Mouse (Mus musculus): Measurements from ENCODE around the gene Hs2st1. TPM values are rescaled to one million over a fixed set of nuclear protein-coding genes. Genes with fewer than 3 reads are reported as not detected.

Hs2st1 gene
- polyA plus RNA-seq, 1 experiment from 2014 or later = 16.9 TPM

GRCm38 (mm10) chr3:144537078-144537855 is 32.7 kb downstream of the Hs2st1 start:
- Histone ChIP-seq H3K9me3 (ENCODE audit: control insufficient read depth, low read length) (no peaks in the 10 kb centered on the region), H3K27me3 (ENCODE audit: control insufficient read depth, insufficient read depth, low read length) (no peaks in the 10 kb centered on the region), H3K4me1 (ENCODE audit: control insufficient read depth, insufficient read depth, low read length) (no peaks in the 10 kb centered on the region), H3K4me2 (replicated peaks; ENCODE audit: low read depth, low read length) (no peak overlapping the region), H3K4me3 (ENCODE audit: low read length) (no peak overlapping the region), H3K36me3 (ENCODE audit: control insufficient read depth, insufficient read depth, low read length) (no peaks in the 10 kb centered on the region), H3K9ac (ENCODE audit: low read depth, low read length) (no peak overlapping the region), H3K27ac (ENCODE audit: low read depth, low read length) (no peak overlapping the region)
- whole genome bisulfite sequencing = 82% methylated on average over 7 of the region's 7 CpGs
- ATAC-seq (ENCODE audit: low FRiP score, low TSS enrichment) = no peak

- H3K9ac ChIP-seq (ENCODE audit: low read depth, low read length) = no peak overlapping the region
- no peak overlapping the region for H3K4me3 ChIP-seq (ENCODE audit: low read length)
- no peaks in the 10 kb centered on the region for H3K36me3 ChIP-seq (ENCODE audit: control insufficient read depth, insufficient read depth, low read length)
- no peak overlapping the region for H3K4me2 ChIP-seq (replicated peaks; ENCODE audit: low read depth, low read length)
- H3K9me3 ChIP-seq (ENCODE audit: control insufficient read depth, low read length) = no peaks in the 10 kb centered on the region
- H3K27ac ChIP-seq (ENCODE audit: low read depth, low read length) = no peak overlapping the region
- H3K4me1 ChIP-seq (ENCODE audit: control insufficient read depth, insufficient read depth, low read length) = peaks cover 5% of the 10 kb centered on the region; the same call in 1 of the 2 replicates
- no peaks in the 10 kb centered on the region for H3K27me3 ChIP-seq (ENCODE audit: control insufficient read depth, insufficient read depth, low read length)
- ATAC-seq (ENCODE audit: low FRiP score, low TSS enrichment) = no peak
- WGBS = 95% methylated on average over 4 of the region's 4 CpGs
Measured at GRCm38 (mm10) chr3:144535056-144535455, 34.9 kb downstream of the Hs2st1 start.

GRCm38 (mm10) chr3:144531023-144531422 is 39.0 kb downstream of the Hs2st1 start:
- Histone ChIP-seq H3K4me3 (ENCODE audit: low read length) (no peak overlapping the region), H3K9ac (ENCODE audit: low read depth, low read length) (no peak overlapping the region)
- ATAC-seq (ENCODE audit: low FRiP score, low TSS enrichment) = no peak

GRCm38 (mm10) chr3:144527918-144528317 is 42.1 kb downstream of the Hs2st1 start:
- H3K27me3 ChIP-seq (ENCODE audit: control insufficient read depth, insufficient read depth, low read length) = no peaks in the 10 kb centered on the region
- ATAC-seq (ENCODE audit: low FRiP score, low TSS enrichment) = no peak
- H3K9me3 ChIP-seq (ENCODE audit: control insufficient read depth, low read length) = no peaks in the 10 kb centered on the region
- H3K4me2 ChIP-seq (replicated peaks; ENCODE audit: low read depth, low read length) = no peak overlapping the region
- H3K9ac ChIP-seq (ENCODE audit: low read depth, low read length) = no peak overlapping the region
- H3K36me3 ChIP-seq (ENCODE audit: control insufficient read depth, insufficient read depth, low read length) = no peaks in the 10 kb centered on the region
- no peak overlapping the region for H3K27ac ChIP-seq (ENCODE audit: low read depth, low read length)
- whole genome bisulfite sequencing = 92% methylated on average over 7 of the region's 7 CpGs
- peaks cover 6% of the 10 kb centered on the region; the same call in 1 of the 2 replicates for H3K4me1 ChIP-seq (ENCODE audit: control insufficient read depth, insufficient read depth, low read length)
- H3K4me3 ChIP-seq (ENCODE audit: low read length) = no peak overlapping the region

More at GRCm38 (mm10) chr3:144531023-144531422, 39.0 kb downstream of the Hs2st1 start:
- Histone ChIP-seq H3K27me3 (ENCODE audit: control insufficient read depth, insufficient read depth, low read length) (no peaks in the 10 kb centered on the region), H3K27ac (ENCODE audit: low read depth, low read length) (no peak overlapping the region), H3K36me3 (ENCODE audit: control insufficient read depth, insufficient read depth, low read length) (no peaks in the 10 kb centered on the region), H3K4me2 (replicated peaks; ENCODE audit: low read depth, low read length) (no peak overlapping the region), H3K4me1 (ENCODE audit: control insufficient read depth, insufficient read depth, low read length) (peaks cover 6% of the 10 kb centered on the region; the same call in 1 of the 2 replicates), H3K9me3 (ENCODE audit: control insufficient read depth, low read length) (no peaks in the 10 kb centered on the region)
- 41% methylated on average over 5 of the region's 5 CpGs for WGBS

- no peaks in the 10 kb centered on the region for H3K27me3 ChIP-seq (ENCODE audit: control insufficient read depth, insufficient read depth, low read length)
- H3K4me3 ChIP-seq (ENCODE audit: low read length) = no peak overlapping the region
- no peak overlapping the region for H3K27ac ChIP-seq (ENCODE audit: low read depth, low read length)
- H3K4me1 ChIP-seq (ENCODE audit: control insufficient read depth, insufficient read depth, low read length) = no peaks in the 10 kb centered on the region; the same call in 1 of the 2 replicates
- H3K9me3 ChIP-seq (ENCODE audit: control insufficient read depth, low read length) = no peaks in the 10 kb centered on the region
- 44% methylated on average over 10 of the region's 10 CpGs for WGBS
- no peak overlapping the region for H3K9ac ChIP-seq (ENCODE audit: low read depth, low read length)
- H3K4me2 ChIP-seq (replicated peaks; ENCODE audit: low read depth, low read length) = no peak overlapping the region
- no peaks in the 10 kb centered on the region for H3K36me3 ChIP-seq (ENCODE audit: control insufficient read depth, insufficient read depth, low read length)
- no peak for ATAC-seq (ENCODE audit: low FRiP score, low TSS enrichment)
Measured at GRCm38 (mm10) chr3:144519581-144520272, 50.3 kb downstream of the Hs2st1 start.

GRCm38 (mm10) chr3:144518917-144519316 is 51.1 kb downstream of the Hs2st1 start:
- WGBS = 13% methylated on average over 5 of the region's 5 CpGs
- Histone ChIP-seq H3K9ac (ENCODE audit: low read depth, low read length) (no peak overlapping the region), H3K36me3 (ENCODE audit: control insufficient read depth, insufficient read depth, low read length) (no peaks in the 10 kb centered on the region), H3K27ac (ENCODE audit: low read depth, low read length) (no peak overlapping the region), H3K4me1 (ENCODE audit: control insufficient read depth, insufficient read depth, low read length) (no peaks in the 10 kb centered on the region; the same call in 1 of the 2 replicates), H3K4me3 (ENCODE audit: low read length) (no peak overlapping the region), H3K4me2 (replicated peaks; ENCODE audit: low read depth, low read length) (no peak overlapping the region), H3K9me3 (ENCODE audit: control insufficient read depth, low read length) (no peaks in the 10 kb centered on the region), H3K27me3 (ENCODE audit: control insufficient read depth, insufficient read depth, low read length) (no peaks in the 10 kb centered on the region)
- peak; percentile 53 for ATAC-seq (ENCODE audit: low FRiP score, low TSS enrichment)

- 78% methylated on average over 7 of the region's 7 CpGs for WGBS
- no peak for ATAC-seq (ENCODE audit: low FRiP score, low TSS enrichment)
- no peaks in the 10 kb centered on the region for H3K9me3 ChIP-seq (ENCODE audit: control insufficient read depth, low read length)
Measured at GRCm38 (mm10) chr3:144515286-144515685, 54.7 kb downstream of the Hs2st1 start.

GRCm38 (mm10) chr3:144514122-144514505 is 55.9 kb downstream of the Hs2st1 start:
- no peak overlapping the region for H3K4me2 ChIP-seq (replicated peaks; ENCODE audit: low read depth, low read length)
- H3K4me3 ChIP-seq (ENCODE audit: low read length) = no peak overlapping the region
- H3K27me3 ChIP-seq (ENCODE audit: control insufficient read depth, insufficient read depth, low read length) = no peaks in the 10 kb centered on the region
- no peaks in the 10 kb centered on the region for H3K9me3 ChIP-seq (ENCODE audit: control insufficient read depth, low read length)
- H3K27ac ChIP-seq (ENCODE audit: low read depth, low read length) = no peak overlapping the region
- H3K9ac ChIP-seq (ENCODE audit: low read depth, low read length) = no peak overlapping the region
- H3K4me1 ChIP-seq (ENCODE audit: control insufficient read depth, insufficient read depth, low read length) = no peaks in the 10 kb centered on the region; the same call in 1 of the 2 replicates
- H3K36me3 ChIP-seq (ENCODE audit: control insufficient read depth, insufficient read depth, low read length) = no peaks in the 10 kb centered on the region
- ATAC-seq (ENCODE audit: low FRiP score, low TSS enrichment) = no peak
- WGBS = 77% methylated on average over 10 of the region's 10 CpGs

More at GRCm38 (mm10) chr3:144515286-144515685, 54.7 kb downstream of the Hs2st1 start:
- no peak overlapping the region for H3K9ac ChIP-seq (ENCODE audit: low read depth, low read length)
- no peak overlapping the region for H3K4me2 ChIP-seq (replicated peaks; ENCODE audit: low read depth, low read length)
- H3K27ac ChIP-seq (ENCODE audit: low read depth, low read length) = no peak overlapping the region
- H3K4me3 ChIP-seq (ENCODE audit: low read length) = no peak overlapping the region
- H3K27me3 ChIP-seq (ENCODE audit: control insufficient read depth, insufficient read depth, low read length) = no peaks in the 10 kb centered on the region
- H3K36me3 ChIP-seq (ENCODE audit: control insufficient read depth, insufficient read depth, low read length) = no peaks in the 10 kb centered on the region
- no peaks in the 10 kb centered on the region; the same call in 1 of the 2 replicates for H3K4me1 ChIP-seq (ENCODE audit: control insufficient read depth, insufficient read depth, low read length)

Data from kidney, embryonic 14.5 days (tissue).